In the genomic region with DNA sequence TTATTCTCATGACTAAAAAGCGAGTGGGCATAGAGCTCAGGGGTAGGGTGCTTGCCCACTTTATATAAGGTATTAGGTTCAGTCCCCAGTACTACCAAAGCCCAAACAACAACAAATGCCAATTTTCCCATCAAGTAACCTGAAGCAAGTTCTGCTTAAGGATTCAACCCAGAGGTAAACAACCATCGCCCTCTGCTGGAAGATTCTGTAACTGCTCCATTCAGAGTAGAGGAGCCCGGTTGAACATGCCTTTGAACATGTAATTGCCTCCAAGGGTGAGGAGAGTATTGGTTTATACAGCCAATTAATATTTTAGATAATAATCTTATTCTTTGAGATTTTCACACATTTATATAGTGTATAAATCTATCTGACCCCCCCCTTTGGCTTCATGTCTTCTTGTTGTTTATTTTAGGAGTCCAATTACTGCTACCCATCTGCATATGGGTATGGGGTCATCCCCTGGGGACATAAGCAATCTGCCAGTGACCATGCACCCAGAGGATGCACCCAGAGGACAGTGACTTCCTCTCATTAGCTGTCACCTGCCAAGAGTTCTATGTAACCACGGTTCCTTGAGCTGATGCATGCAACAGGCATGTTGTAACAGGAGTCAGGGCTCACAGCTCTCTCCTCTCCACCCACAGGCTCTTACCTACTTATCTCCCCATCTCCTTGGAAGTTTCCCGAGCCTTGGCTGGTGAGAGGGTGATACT, we compare ENCODE assay signal across 8 mouse cellular contexts. TPM values are rescaled to one million over a fixed set of nuclear protein-coding genes. Genes with fewer than 3 reads are reported as not detected.
DNase-seq lines count a peak whose midpoint lies in the region; ATAC-seq and TF ChIP-seq lines count a peak whose summit lies in the region.

No protein-coding gene starts in this region.

- DNase-seq in CD4-positive, CD25-positive, alpha-beta regulatory T cell, adult 2 months (ENCODE audit: low read depth, low spot score), result peak; percentile 78
- DNase-seq in adrenal gland, adult 8-10 months, result peak; percentile 39
- peak; percentile 76 for DNase-seq in embryo, embryonic 9.5 days (ENCODE audit: extremely low spot score)
- DNase-seq in heart, postnatal 0 days (ENCODE audit: low spot score), result peak; percentile 62
- peak; percentile 58 to 91 for DNase-seq in kidney, postnatal 25 days
- peak; percentile 28 to 44 (median 37) for DNase-seq in liver, embryonic 14.5 days (ENCODE audit: low read depth in 3 of 3, low spot score in 3 of 3)
- DNase-seq in ovary, postnatal 10 days (ENCODE audit: low spot score), result peak; percentile 52
- DNase-seq in thymus, postnatal 4 days, result peak; percentile 78

- H3K9me3 ChIP-seq in heart, postnatal 0 days (replicated peaks; ENCODE audit: control insufficient read depth, low read length), result no peaks in the 10 kb centered on the region
- no peaks in the 10 kb centered on the region for H3K9me3 ChIP-seq in liver, embryonic 14.5 days (ENCODE audit: control insufficient read depth, low read length)

- peak; percentile 44; the same call in 1 of the 2 replicates for ATAC-seq in heart, postnatal 0 days (ENCODE audit: insufficient read depth, low read depth)
- no peak for ATAC-seq in liver, embryonic 14.5 days (ENCODE audit: insufficient read depth)

- H3K27ac ChIP-seq in heart, postnatal 0 days (ENCODE audit: low read depth), result no peak overlapping the region
- no peak overlapping the region for H3K27ac ChIP-seq in liver, embryonic 14.5 days

- no peak overlapping the region for H3K9ac ChIP-seq in heart, postnatal 0 days (replicated peaks; ENCODE audit: low read depth, low read length)
- H3K9ac ChIP-seq in liver, embryonic 14.5 days (replicated peaks), result no peak overlapping the region

- peak; percentile 88 for TF ChIP-seq CTCF in heart, postnatal 0 days (IDR thresholded peaks at IDR 0.05; ENCODE audit: low read depth)
- peak; percentile 73 for TF ChIP-seq CTCF in liver, embryonic 14.5 days (IDR thresholded peaks at IDR 0.05; ENCODE audit: low read depth)

- H3K4me3 ChIP-seq in heart, postnatal 0 days (ENCODE audit: low read depth, low read length), result no peak overlapping the region
- no peak overlapping the region for H3K4me3 ChIP-seq in liver, embryonic 14.5 days (ENCODE audit: insufficient read depth in 1 of 2, low read depth in 2 of 2, low read length in 2 of 2)

- peaks cover 3% of the 10 kb centered on the region; the same call in 1 of the 2 replicates for H3K4me1 ChIP-seq in heart, postnatal 0 days (ENCODE audit: control insufficient read depth, insufficient read depth)
- H3K4me1 ChIP-seq in liver, embryonic 14.5 days (replicated peaks; ENCODE audit: control insufficient read depth in 2 of 2, insufficient read depth in 2 of 2, low read length in 1 of 2), result no peaks in the 10 kb centered on the region

- no peaks in the 10 kb centered on the region for H3K27me3 ChIP-seq in heart, postnatal 0 days (ENCODE audit: control insufficient read depth, insufficient read depth, low read length)
- no peaks in the 10 kb centered on the region for H3K27me3 ChIP-seq in liver, embryonic 14.5 days (ENCODE audit: control insufficient read depth, insufficient read depth, low read length)

- no peak overlapping the region for H3K4me2 ChIP-seq in heart, postnatal 0 days (ENCODE audit: low read depth, low read length)
- H3K4me2 ChIP-seq in liver, embryonic 14.5 days (ENCODE audit: low read depth), result no peak overlapping the region

- WGBS in heart, postnatal 0 days, result 17% methylated on average over 5 of the region's 5 CpGs
- WGBS in liver, embryonic 14.5 days (ENCODE audit: insufficient replicate concordance), result 20% methylated on average over 5 of the region's 5 CpGs

- no peaks in the 10 kb centered on the region for H3K36me3 ChIP-seq in heart, postnatal 0 days (replicated peaks; ENCODE audit: control insufficient read depth, insufficient read depth, low read length)
- H3K36me3 ChIP-seq in liver, embryonic 14.5 days (replicated peaks; ENCODE audit: control insufficient read depth, insufficient read depth, low read depth), result no peaks in the 10 kb centered on the region

- no peak for TF ChIP-seq EP300 in heart, postnatal 0 days (IDR thresholded peaks at IDR 0.05; ENCODE audit: low read depth)
- TF ChIP-seq EP300 in liver, embryonic 14.5 days (IDR thresholded peaks at IDR 0.05; ENCODE audit: low read depth), result no peak

RNA-seq across cellular contexts. Expression of gene Proser2, which starts 38.0 kb away (rescaled TPM):
- total RNA-seq in adrenal gland, adult 8-10 months (2022), result 10 to 100 TPM; 15.6 to 19.0 (median 17.1) TPM
- 39.8 and 61.1 TPM in 2 replicates for total RNA-seq in heart, postnatal 0 days (2014; rRNA removed; ENCODE audit: low replicate concordance)
- polyA plus RNA-seq in heart, postnatal 0 days (2015; fragmentation: Nextera tagmentation; extraction: Ambion mirVana), result 14.7 and 17.9 TPM in 2 replicates
- 1.6 and 2.1 TPM in 2 replicates for polyA plus RNA-seq in liver, embryonic 14.5 days (2012; rRNA removed)
- polyA plus RNA-seq in liver, embryonic 14.5 days (2014; fragmentation: Nextera tagmentation; extraction: Ambion mirVana), result 3.0 and 3.6 TPM in 2 replicates

RNA-seq across cellular contexts. Expression of gene Echdc3, which starts 44.8 kb away (rescaled TPM):
- total RNA-seq in adrenal gland, adult 8-10 months (2022), result 10 to 100 TPM; 33.7 to 77.4 (median 52.6) TPM
- total RNA-seq in heart, postnatal 0 days (2014; rRNA removed; ENCODE audit: low replicate concordance), result 17.3 and 27.4 TPM in 2 replicates
- 16.9 and 17.7 TPM in 2 replicates for polyA plus RNA-seq in heart, postnatal 0 days (2015; fragmentation: Nextera tagmentation; extraction: Ambion mirVana)
- 7.3 and 8.7 TPM in 2 replicates for polyA plus RNA-seq in liver, embryonic 14.5 days (2012; rRNA removed)
- 8.8 and 11.4 TPM in 2 replicates for polyA plus RNA-seq in liver, embryonic 14.5 days (2014; fragmentation: Nextera tagmentation; extraction: Ambion mirVana)
